Mouse (Mus musculus): ENCODE data around the gene Sp3.
"Not testable (repeated sequence)": the region's sequence is repeated elsewhere in the genome, so short reads cannot be mapped to it uniquely, and the experiment has no call there.

The Sp3 gene

DNA sequence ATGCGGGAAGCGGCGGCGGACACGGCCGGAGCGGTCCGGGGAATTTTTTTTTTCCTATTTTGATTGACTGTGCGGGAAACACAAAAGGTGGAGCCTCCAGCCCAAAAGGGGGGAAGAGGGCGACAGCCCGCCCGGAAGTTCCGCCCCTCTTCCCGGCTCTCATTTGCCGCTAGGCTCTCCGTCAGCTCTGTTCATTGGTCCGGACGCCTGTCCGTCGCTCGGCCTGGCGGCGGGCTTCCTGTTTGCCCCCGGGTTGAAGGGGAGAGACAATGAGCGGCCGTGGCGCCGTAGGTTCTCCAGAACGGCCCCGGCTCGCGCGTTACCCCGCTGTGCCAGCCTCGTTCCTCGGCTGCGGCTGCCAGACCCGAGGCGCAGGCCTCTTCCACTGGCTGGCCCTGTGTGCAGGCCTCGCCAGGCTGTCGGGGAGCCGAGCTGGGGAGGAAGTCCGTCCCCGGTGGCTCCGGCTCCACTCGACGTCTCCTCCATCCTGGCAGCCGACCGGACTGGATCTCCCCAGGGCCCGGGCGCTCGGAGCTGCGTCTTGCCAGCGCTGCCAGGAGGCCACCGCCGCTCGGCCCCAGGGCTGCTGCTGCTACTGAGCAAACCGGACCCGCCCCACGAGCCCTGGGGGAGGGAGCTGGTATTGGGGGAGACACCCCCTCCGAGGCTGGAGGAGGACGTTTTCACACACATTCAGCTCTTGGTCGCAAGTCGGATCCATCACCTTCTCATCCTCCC, at the start of gene Sp3:
Gene Sp3 (minus strand): TSS at position 110 of the 738 bp plus-strand sequence.
- DNase-seq (ENCODE audit: low read depth, low spot score): peak; percentile 99

DNA sequence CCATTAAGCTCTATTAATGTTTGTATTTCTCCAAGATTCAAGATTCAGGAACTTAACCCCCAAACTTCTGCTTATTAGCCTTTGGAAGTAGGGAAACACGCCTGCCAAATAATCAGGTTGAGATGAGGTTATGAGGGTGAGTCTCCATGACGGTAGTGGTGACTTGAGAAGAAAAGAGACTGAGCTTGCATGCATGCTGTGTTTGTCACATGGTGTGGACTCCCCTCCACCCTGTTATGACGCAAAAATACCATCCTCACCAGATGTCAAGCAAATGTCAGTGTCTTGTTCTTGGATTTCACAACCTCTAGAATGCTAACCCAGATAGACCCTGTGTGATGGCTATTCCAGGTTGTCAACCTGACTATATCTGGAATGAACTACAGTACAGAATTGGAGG, 49.6 kb upstream of the Sp3 start:
- no peak for DNase-seq (ENCODE audit: low read depth, low spot score)

DNA sequence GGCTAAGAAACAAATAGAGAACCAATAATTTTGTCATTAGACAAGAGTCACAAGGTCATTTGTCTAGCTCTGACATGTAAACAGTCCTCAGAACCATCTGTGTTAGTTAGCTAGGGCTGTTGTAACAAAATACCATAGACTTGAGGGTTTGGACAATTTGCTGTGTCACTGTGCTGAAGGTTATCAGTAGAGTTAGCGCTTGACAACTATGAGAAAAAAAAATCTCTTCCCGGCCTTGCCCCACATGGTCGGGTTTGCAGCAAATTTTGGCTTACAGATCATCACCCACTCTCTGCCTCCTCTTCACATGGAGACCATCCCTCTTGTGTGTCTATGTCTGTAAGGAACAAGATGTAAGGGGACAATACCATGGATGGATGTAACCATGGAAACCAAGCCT, 47.8 kb upstream of the Sp3 start:
- DNase-seq (ENCODE audit: low read depth, low spot score): no peak

DNA sequence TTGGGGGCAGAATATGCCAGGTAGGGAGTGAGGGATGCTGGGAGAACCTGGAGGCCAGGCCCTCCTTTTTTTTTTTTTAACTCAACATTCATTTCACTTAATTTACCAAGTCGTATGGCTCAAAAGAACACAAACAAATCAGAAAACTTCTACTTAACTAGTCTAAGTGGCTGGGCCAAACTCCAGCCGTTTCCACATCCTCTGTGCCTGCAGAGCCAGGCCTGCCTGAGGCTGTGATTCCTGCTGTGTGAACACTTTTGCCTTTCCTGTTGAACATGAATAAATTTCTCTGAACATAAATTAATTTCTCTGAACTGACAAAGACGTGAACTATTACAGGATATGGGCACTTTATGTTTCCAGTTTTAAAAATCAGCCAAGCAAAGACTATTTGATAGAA, 46.9 kb upstream of the Sp3 start:
- no peak for DNase-seq (ENCODE audit: low read depth, low spot score)

DNA sequence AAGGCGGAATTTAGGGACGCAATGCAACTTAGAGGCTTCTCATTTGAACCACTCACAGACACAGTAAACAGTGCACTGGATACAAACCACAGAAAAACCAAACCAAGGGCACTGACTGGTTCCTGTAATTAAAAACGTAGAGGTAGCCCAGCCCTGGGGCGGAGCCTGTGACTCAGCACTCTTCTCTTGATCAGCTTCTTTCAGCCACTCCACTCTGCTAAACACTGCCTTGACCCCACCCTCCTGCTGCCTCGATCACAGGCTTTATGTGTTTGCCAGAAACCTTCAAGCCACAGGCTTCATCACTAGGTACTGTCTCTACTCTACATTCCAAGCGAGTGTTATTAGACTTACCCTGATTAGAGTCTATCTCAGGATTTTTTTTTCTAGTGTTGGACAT, 43.6 kb upstream of the Sp3 start:
- DNase-seq (ENCODE audit: low read depth, low spot score): no peak

DNA sequence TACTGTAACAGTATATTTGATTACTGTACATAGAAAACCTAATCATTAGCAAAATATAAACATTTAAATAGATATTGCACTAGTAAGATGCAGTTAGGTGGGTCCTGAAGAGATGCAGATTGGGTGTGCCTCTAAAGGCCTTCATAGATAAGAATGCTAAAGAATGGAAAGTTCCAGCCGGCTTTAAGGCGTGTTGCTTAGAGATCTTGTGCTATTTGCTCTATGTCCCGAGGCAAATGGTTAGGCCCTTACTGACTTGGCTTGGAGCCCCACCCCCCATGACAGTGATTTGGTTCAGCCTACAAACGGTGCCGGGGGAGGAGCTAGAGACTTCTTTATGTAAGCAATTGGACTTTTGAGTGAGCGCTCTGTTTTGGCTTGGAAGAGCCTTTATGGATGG, 40.8 kb upstream of the Sp3 start:
- DNase-seq (ENCODE audit: low read depth, low spot score): no peak

DNA sequence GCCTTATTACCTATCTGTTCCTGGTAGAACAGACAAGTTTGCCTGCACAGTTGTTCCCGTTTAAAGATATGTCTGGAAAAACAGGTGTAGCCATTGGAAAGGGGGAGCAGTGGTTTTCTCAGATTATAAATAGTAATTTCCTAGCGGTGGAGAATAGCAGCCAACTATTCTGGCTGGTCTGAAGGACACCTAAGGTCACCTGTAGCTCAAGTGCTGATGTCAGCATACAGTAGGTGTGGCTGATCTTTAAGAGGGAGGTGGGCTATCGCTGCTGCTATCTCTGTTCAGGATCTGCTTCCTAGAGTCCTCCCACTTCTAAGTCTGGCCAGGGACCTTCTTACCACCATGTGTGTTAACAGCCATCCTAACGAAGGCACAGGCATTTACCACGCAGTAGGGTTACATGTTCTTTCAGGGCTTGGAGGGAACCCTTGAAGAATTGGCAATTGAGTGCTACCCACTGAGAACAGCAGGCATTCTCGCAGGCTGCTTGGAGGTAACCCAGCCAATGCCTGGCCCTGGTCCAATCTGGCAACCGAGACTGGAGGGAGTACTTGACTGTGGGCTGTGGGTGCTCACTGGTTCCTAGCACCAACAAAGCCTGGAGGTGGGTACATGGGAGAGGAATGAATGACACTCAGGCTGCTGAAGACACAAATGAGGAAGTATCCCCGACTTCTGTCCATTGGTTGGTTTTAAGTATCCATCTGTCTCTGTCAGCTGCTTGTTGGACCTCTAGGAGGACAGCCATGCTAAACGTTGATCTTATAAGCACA, 39.3 kb upstream of the Sp3 start:
- peak; percentile 85 for DNase-seq (ENCODE audit: low read depth, low spot score)

DNA sequence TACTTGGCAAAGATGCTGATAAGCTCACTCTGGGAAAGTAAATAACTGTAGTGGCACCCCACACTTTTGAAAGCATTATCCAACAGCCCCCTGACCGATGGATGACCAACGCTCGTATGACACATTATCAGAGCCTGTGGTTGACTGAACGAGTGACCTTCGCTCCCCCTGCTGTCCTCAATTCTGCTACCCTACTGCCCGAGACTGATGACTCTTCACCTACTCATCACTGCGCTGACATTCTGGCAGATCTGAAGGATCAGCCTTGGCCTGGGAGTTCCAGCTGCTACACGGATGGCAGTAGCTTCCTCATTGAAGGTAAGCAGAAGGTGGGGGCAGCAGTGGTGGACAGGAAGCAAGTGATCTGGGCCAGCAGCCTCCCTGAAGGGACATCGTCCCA, 33.8 kb upstream of the Sp3 start:
- DNase-seq (ENCODE audit: low read depth, low spot score): not testable (repeated sequence)

DNA sequence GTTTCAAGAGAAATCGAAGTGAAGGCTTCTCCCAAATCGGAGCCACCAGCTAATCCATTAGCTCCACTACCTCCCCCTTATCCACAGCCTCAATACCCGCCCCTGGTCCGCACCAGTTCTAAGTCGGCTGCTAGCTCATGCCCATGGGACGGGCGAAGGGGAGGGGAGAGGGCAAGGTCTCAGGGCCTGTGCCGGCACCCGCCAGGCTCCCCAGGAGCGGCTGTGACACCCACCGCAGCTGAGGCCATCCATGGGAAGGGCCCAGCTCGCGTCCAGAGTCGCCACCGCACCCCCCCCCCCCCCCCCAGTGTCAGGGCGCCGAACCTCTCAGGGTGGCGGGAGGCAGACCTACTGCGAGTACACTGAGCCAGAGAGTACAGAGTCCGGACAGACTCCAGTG, 32.4 kb upstream of the Sp3 start:
- DNase-seq (ENCODE audit: low read depth, low spot score): peak; percentile 31

DNA sequence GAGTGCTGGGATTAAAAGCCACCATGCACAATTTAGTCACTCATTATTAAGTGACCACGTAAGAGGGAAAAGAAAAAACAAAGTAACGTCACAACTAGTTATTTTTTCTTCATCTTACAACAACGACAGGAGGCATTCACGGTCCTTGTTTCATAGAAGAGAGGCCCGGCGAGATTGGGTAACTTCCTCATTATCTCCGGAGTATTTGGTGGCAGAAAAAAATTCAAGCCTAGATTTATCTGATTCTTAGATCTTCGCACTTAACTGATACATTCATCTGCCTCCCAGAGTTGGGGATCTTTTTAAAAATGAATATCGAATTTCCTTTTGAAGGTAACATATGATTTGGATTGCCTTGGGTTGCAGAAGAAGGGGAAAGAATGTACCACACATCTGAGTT, 27.2 kb upstream of the Sp3 start:
- DNase-seq (ENCODE audit: low read depth, low spot score): no peak

DNA sequence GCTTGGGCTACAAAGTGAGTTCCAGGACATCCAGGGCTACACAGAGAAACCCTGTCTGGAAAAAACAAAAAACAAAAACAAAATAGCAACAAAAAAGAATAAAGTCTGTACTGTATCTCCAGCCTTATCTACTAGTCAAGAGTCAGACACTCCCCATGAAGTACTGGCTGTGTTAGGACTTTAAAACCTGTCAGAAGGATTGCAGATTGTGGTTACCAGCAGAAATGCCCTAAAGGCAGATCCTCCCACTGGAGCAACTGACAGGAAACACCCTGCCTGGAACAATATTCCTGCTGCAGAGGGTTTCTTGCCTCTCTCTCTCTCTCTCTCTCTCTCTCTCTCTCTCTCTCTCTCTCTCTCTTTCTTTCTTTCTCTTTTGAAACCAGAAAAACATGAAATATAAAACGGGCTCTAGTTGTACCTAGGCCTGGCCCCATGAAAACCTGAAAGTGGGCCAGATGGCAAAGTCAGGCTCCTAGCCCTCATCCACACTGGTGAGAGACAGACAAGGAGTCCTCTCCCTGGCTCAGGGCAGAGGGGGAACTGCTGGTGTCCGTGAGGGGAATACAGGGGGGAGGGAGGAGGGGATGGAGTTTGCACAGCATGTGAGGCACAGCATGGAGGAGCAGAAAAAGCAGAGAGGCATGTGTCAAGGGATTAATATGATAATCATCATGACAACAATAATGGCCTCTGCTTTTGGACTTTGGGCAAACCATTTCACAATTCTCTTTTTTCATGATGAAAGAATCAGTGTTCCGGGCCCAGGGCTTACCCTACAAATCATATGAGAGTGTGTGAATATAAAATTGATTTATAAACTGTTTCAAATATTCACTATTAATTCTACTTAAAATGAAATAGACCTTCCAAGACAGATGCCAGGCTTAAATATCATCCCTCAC, 25.6 kb upstream of the Sp3 start:
- DNase-seq (ENCODE audit: low read depth, low spot score): no peak

DNA sequence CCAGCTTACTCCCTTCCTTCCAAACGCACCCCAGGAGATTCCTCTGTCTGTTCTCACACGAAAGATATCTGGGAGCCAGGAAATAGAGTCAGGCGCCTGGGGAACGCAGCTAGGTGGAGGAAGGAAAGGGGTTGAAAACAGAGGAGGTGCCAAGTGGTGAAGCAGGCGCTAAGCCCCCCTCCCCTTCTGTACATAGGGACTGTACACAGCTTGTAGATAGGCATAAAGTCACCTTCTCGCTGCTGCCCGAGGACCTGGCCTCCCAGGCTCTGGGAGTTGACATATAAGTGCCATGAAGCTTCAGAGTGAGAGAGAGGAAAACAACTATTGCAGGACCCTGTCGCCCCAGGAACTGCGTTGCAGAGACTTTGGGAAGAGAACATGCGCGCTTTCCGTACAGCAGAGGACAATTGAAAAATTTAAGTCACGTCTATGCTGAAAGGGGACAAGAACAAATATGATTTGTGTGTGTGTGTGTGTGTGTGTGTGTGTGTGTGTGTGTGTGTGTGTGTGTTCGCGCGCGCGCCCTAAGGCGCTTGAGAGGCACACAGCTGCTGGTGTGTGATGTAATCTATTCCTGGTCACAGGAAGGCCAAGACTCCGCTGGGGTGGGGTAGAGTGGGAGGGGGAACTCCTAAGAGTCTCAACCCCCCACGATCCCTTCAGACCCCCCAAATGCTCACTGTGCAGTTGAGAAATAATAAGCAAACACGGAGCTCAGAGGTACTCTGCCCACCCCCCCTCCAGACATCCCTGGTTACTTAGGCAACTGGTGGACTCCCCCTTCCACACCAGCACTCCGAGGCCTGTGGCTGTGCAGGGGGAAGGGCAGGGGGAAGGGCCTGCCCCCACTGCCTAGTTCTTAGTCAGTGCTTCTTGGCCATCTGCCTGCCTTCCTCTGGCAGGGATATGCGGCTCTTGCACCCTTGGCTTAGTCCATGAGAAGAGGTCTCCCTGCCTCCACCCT, 23.8 kb upstream of the Sp3 start:
- peak; percentile 72 for DNase-seq (ENCODE audit: low read depth, low spot score)

DNA sequence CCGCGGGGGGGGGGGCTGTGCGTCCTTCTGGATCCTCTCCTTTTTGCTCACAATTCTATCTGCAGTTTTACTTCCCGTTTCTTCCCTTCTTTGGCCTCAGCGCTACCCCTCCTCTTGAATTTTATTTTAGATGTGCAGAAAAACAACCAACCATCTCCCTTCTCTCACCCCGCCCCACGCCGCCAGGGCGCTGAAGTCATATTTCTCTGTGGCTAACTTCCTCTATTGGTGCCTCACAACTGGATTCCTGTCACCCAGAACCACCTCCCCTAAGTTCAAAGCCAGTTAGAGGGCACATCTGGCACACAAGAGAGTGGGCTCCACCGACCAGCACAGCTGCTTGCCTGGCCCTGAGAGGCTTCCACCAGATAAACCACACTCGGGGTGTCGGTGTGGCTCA, 22.8 kb upstream of the Sp3 start:
- no peak for DNase-seq (ENCODE audit: low read depth, low spot score)

DNA sequence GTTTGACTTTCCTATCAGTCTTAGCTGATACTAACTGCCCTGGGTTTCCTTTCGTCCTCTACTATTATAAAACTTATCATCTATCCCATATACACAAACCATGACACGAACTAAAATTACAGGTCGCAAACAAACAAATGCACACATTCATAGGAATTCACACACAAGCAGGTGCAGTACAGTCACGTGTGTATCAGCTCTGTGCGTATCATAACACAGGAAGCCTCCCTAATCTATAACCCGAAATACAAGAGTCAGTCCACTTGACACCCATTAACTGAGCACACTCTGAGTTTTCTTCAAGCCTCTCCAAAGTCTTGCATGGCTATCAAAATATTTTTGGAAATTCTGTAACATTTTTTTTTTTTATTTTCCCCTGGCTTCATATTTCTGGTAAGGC, 22.2 kb upstream of the Sp3 start:
- DNase-seq (ENCODE audit: low read depth, low spot score): no peak

DNA sequence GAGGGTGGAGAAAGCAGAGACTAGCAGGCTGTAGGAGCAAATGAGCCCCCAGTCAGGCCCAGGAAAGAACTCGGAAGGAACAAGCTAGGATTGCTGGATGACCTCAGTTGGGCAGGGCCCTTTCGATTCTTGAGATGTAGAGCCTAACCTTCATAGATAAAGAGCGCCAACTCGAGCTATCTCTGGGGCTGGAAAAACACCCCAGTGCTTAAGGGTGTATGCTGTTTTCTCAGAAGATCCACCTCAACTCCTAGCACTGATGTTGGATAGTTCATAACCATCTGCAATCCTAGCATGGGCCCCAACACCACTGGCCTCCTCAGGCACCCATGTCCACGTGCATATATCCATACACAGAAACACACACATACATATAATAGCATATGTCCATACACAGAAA, 21.7 kb upstream of the Sp3 start:
- no peak for DNase-seq (ENCODE audit: low read depth, low spot score)

DNA sequence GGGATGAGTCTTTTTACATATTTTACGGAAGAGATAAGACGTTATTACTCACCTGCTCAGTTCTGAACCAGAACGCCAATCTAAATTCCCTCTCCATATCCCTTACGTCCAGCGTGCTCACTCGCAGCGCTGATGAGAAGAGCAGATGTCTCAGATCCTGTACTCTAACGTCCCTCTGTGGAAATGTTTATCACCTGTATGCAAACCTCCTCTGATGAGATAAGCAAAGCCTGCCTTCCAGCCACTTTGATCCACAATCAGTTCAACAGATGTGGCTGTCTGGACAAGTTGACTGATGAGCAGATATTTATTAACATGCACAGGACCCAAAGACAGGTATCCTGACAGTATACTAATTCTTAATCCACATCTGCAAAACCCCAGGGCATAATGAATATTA, 19.9 kb upstream of the Sp3 start:
- DNase-seq (ENCODE audit: low read depth, low spot score): no peak

DNA sequence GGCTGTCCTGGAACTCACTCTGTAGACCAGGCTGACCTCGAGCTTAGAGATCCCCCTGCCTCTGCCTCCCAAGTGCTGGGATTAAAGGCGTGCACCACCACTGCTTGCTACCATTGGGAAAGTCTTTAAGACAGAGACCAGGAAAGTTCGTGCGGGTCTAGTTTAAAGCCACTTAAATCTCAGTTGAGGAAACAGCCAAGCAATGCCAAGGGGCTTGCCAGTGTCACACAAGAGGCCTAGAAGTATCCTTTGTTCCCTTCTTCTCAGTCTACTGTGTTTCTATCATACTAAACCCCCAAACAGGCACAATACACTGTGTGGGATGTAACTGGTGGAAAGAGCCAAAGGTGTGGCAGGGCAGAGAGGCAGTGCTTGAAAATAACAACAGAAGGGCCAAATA, 17.3 kb upstream of the Sp3 start:
- DNase-seq (ENCODE audit: low read depth, low spot score): no peak

DNA sequence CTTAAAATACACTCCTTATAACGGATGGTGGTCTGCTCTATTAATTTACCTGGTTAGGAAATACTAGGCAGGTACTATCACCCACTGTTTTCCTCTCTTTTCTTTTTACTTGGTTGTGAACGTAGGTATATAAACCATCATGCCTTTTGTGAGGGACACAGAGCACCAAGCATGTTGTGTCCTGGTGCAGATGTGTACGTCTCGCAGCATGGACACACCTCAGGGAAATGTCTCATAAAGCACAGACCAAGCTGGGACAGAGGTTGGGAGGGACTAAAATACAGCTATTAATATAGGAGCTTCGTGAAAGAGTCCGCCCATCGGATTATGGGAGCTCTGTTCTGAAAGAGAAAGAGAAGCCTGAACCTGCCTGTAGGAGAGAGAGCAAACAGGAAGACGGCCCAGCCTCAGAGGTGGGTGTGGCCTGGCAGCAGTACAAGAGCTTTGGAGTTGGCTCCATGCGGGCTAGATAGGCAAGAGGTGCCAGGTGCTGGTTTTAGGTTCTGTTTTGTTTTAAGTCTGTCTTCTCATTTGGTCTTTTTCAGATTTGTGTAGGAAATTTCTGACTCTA, 16.6 kb upstream of the Sp3 start:
- peak; percentile 78 for DNase-seq (ENCODE audit: low read depth, low spot score)

DNA sequence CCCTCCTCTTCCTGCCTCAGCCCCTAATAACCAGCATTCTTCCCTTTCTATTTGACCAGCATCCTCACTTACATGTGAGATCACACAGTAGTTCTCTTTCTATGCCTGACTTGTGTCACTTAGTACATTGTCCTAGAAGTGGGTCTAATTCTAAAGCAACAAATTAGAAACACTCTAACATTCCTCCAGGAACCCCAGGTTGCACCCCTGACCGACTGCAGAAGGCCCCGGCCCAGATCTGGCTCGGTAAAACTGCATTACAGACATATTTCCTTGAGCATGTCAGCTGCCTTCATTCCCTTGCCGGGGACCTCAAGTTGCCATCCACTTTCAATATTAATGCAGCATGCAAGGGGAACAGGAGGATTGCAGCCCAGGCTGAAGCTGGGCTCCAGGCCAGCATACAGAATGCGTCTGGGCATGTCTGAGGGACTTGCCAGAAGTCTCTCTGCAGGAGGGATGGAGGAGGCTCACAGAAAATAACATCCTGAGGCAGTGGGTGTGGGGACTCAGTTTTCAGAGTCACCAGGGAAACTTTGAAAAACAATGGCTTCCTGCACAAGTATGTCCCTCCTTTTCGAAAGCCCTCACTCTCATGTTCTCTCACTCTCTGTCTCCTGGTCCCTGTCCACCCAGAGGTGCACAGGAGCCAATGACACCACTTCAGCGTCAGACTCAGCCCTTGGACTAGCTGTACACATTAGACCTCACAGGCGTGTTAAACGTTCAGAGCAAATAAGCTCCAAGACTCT, 15.3 kb upstream of the Sp3 start:
- DNase-seq (ENCODE audit: low read depth, low spot score): peak; percentile 94

DNA sequence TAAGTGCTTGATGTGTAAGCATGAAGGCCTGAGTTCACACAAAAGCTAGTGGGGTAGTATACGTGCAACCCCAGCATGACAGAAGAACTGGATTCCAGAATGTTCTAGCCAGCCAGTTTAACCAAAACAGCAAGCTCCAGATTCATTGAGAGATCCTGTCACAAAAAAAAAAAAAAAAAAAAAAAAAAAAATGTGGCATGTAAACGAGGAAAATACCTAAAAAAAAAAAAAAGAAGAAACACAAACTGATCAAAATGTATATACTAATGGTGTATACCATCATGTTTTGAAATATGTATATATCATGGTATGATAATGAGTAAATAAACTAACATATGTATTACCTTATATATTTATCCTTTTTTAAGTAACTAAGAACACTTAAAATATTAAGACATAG, 13.9 kb upstream of the Sp3 start:
- DNase-seq (ENCODE audit: low read depth, low spot score): no peak

Measured in brain, adult 2 months (tissue).